Mouse (Mus musculus) ES-E14 (cell line): ENCODE results near the gene Tbl1x. TPM values are rescaled to one million over a fixed set of nuclear protein-coding genes. Genes with fewer than 3 reads are reported as not detected.

Experiments used
- DNase-seq: peaks from one replicate; pipeline ENCODE4 v3.0.0-alpha.2; 2013; ENCODE audit warnings: low read depth, low spot score
- H3K27ac ChIP-seq: 2 replicates; pipeline ENCODE4 v1.5.1; 2012; ENCODE audit warnings: low read depth, mild to moderate bottlenecking, low read length, moderate library complexity, mixed read lengths; ENCODE audit not compliant: poor library complexity, insufficient read depth, severe bottlenecking
- H3K36me3 ChIP-seq: 2 replicates; pipeline ENCODE4 v1.6.1; 2012; ENCODE audit warnings: mild to moderate bottlenecking, low read length, moderate library complexity, mixed read lengths; ENCODE audit not compliant: control insufficient read depth, poor library complexity, insufficient read depth, severe bottlenecking
- H3K4me1 ChIP-seq, 2 experiments: fragments of 150-350 bp in 1 of 2; sonication (generic) in 1 of 2; 2 replicates each; pipeline ENCODE4 v1.6.1; 2012; ENCODE audit warnings: low read length in 2 of 2, mild to moderate bottlenecking in 1 of 2, mixed read lengths in 1 of 2; ENCODE audit not compliant: control insufficient read depth in 2 of 2, insufficient read depth in 2 of 2, poor library complexity in 1 of 2
- H3K4me3 ChIP-seq, 2 experiments: fragments of 150-350 bp in 1 of 2; sonication (generic) in 1 of 2; 2 replicates each; pipeline ENCODE4 v1.5.1; 2012; ENCODE audit warnings: low read length in 2 of 2, low read depth in 1 of 2, mild to moderate bottlenecking in 1 of 2, mixed read lengths in 1 of 2; ENCODE audit not compliant: insufficient read depth in 1 of 2, poor library complexity in 1 of 2, severe bottlenecking in 1 of 2
- H3K9ac ChIP-seq: 2 replicates; pipeline ENCODE4 v1.6.1; 2012; ENCODE audit warnings: low read depth, mild to moderate bottlenecking, low read length, mixed read lengths; ENCODE audit not compliant: poor library complexity, insufficient read depth, severe bottlenecking
- H3K9me3 ChIP-seq: fragments of 150-350 bp; sonication (generic); 2 replicates; pipeline ENCODE4 v1.6.1; 2012; ENCODE audit warnings: low read depth, mild to moderate bottlenecking, low read length; ENCODE audit not compliant: control insufficient read depth, insufficient read depth
- CHD2 ChIP-seq: IDR thresholded peaks from 2 replicates; pipeline ENCODE4 v1.6.1; 2014; ENCODE audit warnings: mild to moderate bottlenecking, low read depth, low read length, inconsistent platforms
- HCFC1 ChIP-seq: IDR thresholded peaks from 2 replicates; pipeline ENCODE4 v1.6.1; 2012; ENCODE audit warnings: low read length, inconsistent platforms, borderline replicate concordance; ENCODE audit not compliant: insufficient read depth
- MAFK ChIP-seq: IDR thresholded peaks from 2 replicates; pipeline ENCODE4 v1.6.1; 2014; ENCODE audit warnings: mild to moderate bottlenecking, low read depth, low read length, inconsistent platforms; ENCODE audit not compliant: insufficient read depth
- ZC3H11A ChIP-seq: IDR thresholded peaks from 2 replicates; pipeline ENCODE4 v1.6.1; 2012; ENCODE audit warnings: low read depth, mild to moderate bottlenecking, inconsistent platforms, low read length, borderline replicate concordance
- ZNF384 ChIP-seq: IDR thresholded peaks from 2 replicates; pipeline ENCODE4 v1.6.1; 2012; ENCODE audit warnings: low read depth, low read length, inconsistent platforms
- in situ Hi-C, 2 experiments: fragments of 600-800 bp; cut with MboI; formaldehyde crosslinking; loops; one replicate each; pipeline ENCODE4 v1.15.1; 2025; ENCODE audit warnings: low sequenced_read_pairs in 2 of 2, inconsistent platforms in 1 of 2; ENCODE audit not compliant: unreplicated experiment in 2 of 2
- total RNA-seq: library from RNA; depleted of rRNA; stranded (reverse); fragments of 300-350 nt; gene quantifications from 2 replicates; pipeline ENCODE4 v1.2.3, GENCODE M21; 2012

The Tbl1x gene
- total RNA-seq, 1 experiment: 35.5 TPM

- Histone ChIP-seq H3K4me3 (no peak overlapping the region), H3K4me1 (no peaks in the 10 kb centered on the region), H3K9ac (no peak overlapping the region), H3K9me3 (no peaks in the 10 kb centered on the region), H3K27ac (no peak overlapping the region), H3K36me3 (peaks cover 11% of the 10 kb centered on the region)
- TF ChIP-seq HCFC1 (no peak), ZNF384 (no peak), MAFK (no peak), CHD2 (no peak), ZC3H11A (no peak)
- DNase-seq: no peak
- in situ Hi-C loops: no loop called here
Observed at GRCm38 (mm10) chrX:77662030-77662429, 151.2 kb downstream of the Tbl1x start.

GRCm38 (mm10) chrX:77663276-77663675 lies 152.5 kb downstream of the Tbl1x start:
- Histone ChIP-seq H3K27ac (no peak overlapping the region), H3K9ac (no peak overlapping the region), H3K36me3 (peaks cover 11% of the 10 kb centered on the region), H3K4me3 (no peak overlapping the region), H3K4me1 (no peaks in the 10 kb centered on the region), H3K9me3 (no peaks in the 10 kb centered on the region)
- DNase-seq: no peak
- TF ChIP-seq CHD2: no peak
- no peak for TF ChIP-seq ZNF384
- no peak for TF ChIP-seq MAFK
- no peak for TF ChIP-seq HCFC1
- TF ChIP-seq ZC3H11A: no peak
- in situ Hi-C loops: no loop called here

- in situ Hi-C loops: no loop called here
- H3K36me3 ChIP-seq: peaks cover 7% of the 10 kb centered on the region
- no peak overlapping the region for H3K9ac ChIP-seq
- H3K27ac ChIP-seq: no peak overlapping the region
- no peak overlapping the region for H3K4me3 ChIP-seq
- DNase-seq: no peak
- no peaks in the 10 kb centered on the region for H3K4me1 ChIP-seq
- TF ChIP-seq HCFC1: no peak
- no peak for TF ChIP-seq MAFK
- no peak for TF ChIP-seq ZC3H11A
- no peak for TF ChIP-seq CHD2
- no peak for TF ChIP-seq ZNF384
- H3K9me3 ChIP-seq: no peaks in the 10 kb centered on the region
Observed at GRCm38 (mm10) chrX:77665030-77665429, 154.2 kb downstream of the Tbl1x start.

GRCm38 (mm10) chrX:77666911-77667310 lies 156.1 kb downstream of the Tbl1x start:
- no peak for TF ChIP-seq HCFC1
- TF ChIP-seq CHD2: no peak
- no peak for TF ChIP-seq ZNF384
- no peak for TF ChIP-seq ZC3H11A
- TF ChIP-seq MAFK: no peak
- Histone ChIP-seq H3K27ac (peak overlapping the region; percentile 81; the same call in 1 of the 2 replicates), H3K9me3 (no peaks in the 10 kb centered on the region), H3K36me3 (peaks cover 2% of the 10 kb centered on the region), H3K4me3 (no peak overlapping the region), H3K9ac (no peak overlapping the region), H3K4me1 (no peaks in the 10 kb centered on the region)
- DNase-seq: peak; percentile 15
- in situ Hi-C loops: no loop called here

GRCm38 (mm10) chrX:77667441-77667840 lies 156.6 kb downstream of the Tbl1x start:
- Histone ChIP-seq H3K4me3 (no peak overlapping the region), H3K36me3 (no peaks in the 10 kb centered on the region; the same call in 1 of the 2 replicates), H3K9ac (no peak overlapping the region), H3K9me3 (no peaks in the 10 kb centered on the region), H3K27ac (no peak overlapping the region; the same call in 1 of the 2 replicates), H3K4me1 (no peaks in the 10 kb centered on the region)
- TF ChIP-seq ZC3H11A (no peak), ZNF384 (no peak), HCFC1 (no peak), CHD2 (no peak), MAFK (no peak)
- peak; percentile 20 for DNase-seq
- in situ Hi-C loops: no loop called here
